Mouse (Mus musculus) brain, embryonic 18.5 days (tissue): ENCODE data around the gene Sorcs3.
A peak's percentile ranks its signal among the peaks of the same experiment; 100 is the strongest.

Experiments
- DNase-seq: peaks from one replicate; pipeline ENCODE4 v3.0.0-alpha.2; 2012; ENCODE audit warnings: low read depth, low spot score

The Sorcs3 gene

GRCm38 (mm10) chr19:48834342-48834741 is 628.5 kb downstream of the Sorcs3 start:
- DNase-seq = peak; percentile 65

DNA sequence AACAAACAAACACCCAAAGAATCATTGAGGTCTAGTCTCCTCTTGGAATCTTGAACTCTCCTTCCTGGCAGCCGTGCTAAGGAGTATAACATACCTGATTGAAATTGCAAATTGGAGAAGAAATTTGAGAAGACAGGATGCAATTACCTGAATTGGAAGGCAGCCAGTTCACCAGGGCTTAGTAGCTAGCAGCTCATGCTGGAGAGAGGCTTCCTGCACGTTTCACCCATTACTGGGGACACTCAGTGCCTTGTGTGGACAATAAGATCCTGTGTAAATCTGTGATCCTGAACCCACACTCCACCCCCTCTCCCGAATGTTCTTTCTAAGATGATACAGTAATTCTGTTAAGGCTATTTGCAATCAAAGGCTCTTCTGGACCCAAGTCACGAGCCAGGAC is 633.6 kb downstream of the Sorcs3 start:
- DNase-seq = no peak

GRCm38 (mm10) chr19:48847700-48848099 is 641.9 kb downstream of the Sorcs3 start:
- DNase-seq = no peak

DNA sequence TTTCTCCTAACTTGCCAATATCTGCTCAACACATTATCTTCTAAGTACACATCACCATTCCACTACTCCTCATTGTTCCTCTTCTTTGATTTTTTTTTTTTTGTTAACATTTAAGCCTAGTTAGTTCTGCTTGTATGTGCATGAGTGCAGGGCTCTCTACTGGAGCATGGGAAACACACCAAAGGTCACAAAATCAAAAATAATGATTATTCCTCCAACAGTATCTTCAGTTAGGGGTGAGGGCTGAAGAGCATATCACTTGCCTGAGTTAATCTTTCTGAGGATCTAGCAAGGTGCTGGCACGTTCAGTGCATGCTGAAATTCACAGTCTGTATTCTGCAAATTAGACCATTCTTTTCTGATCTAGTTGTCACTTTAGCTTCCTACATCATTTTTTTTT is 644.6 kb downstream of the Sorcs3 start:
- DNase-seq = no peak
